Mouse (Mus musculus) forelimb bud, embryonic 11.5 days (tissue): ENCODE data around the gene Mettl7b.

Experiments
- DNase-seq: peaks from one replicate; pipeline ENCODE4 v3.0.0-alpha.2; 2012; ENCODE audit warnings: low read depth, low spot score

Gene Mettl7b

DNA sequence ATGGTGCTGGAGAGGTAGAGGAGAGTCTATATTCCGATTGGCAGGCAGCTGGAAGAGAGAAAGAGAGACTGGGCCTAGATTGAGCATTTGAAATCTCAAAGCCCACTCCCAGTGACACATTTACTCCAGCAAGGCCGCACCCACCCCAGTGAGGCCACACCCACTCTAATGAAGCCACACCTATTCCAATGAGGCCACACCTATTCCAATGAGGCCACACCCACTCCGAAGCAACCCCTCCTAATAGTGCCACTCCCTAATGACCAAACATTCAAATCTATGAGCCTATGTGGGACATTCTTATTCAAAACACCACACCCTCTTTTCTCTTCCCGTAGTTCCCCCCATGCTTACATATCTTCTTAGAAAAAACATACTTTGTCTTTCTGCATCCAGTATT, 13.3 kb downstream of the Mettl7b start:
- DNase-seq: no peak

DNA sequence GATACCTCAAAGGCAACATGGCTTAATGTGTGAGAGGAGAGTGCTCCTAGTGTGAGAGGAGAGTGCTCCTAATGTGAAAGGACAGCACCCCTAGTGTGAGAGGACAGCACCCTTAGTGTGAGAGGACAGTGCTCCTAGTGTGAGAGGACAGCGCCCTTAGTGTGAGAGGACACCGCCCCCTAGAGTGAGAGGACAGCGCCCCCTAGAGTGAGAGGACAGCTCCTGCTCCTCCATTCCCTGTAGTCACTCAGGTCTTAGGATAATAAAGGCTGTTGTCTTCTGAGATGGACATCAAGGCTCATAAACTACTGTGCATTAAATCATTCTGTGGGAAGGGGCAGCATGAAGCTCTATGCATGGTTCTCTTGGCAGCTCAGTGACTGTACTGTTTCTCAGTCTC, 15.1 kb downstream of the Mettl7b start:
- DNase-seq: no peak

DNA sequence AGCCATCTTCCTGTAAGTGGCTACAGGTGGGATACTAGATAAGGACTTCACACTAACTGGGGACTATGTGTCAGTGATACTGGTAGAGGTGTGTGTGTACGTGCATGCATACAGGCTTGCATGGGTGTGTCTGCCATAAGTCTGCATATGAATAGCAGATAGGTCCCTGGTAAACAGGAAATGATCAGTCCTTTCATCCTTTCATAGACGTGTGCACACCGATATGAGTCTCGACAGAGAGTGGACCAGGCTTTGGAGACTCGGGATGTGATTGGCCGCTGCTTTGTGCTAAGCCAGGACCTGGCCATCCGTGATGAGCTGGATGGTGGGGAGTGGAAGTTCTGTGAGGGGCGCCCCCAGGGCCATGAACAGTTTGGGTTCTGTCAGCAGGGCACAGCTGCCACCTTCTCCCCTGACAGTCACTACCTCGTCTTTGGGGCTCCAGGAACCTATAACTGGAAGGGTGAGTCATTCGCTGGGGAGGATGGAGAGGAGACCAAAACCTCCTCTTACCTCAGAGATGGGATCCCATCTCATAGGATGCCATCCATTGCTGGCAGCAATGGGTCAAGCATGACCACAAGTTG, 20.2 kb downstream of the Mettl7b start:
- no peak for DNase-seq

DNA sequence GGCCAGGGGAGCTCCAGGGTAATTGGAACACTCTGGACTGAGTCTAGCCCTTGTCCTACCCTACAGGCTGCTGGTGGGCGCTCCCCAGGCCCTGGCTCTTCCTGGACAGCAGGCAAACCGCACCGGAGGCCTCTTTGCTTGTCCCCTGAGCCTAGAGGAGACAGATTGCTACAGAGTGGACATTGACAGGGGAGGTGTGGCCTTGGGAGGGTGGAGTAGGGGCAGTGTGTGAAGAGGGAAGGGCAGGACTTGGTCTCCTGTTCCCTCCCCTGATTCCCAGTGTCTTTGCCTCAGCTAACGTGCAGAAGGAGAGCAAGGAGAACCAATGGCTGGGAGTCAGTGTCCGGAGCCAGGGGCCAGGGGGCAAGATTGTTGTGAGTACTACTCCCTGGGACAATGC, 21.8 kb downstream of the Mettl7b start:
- DNase-seq: no peak

DNA sequence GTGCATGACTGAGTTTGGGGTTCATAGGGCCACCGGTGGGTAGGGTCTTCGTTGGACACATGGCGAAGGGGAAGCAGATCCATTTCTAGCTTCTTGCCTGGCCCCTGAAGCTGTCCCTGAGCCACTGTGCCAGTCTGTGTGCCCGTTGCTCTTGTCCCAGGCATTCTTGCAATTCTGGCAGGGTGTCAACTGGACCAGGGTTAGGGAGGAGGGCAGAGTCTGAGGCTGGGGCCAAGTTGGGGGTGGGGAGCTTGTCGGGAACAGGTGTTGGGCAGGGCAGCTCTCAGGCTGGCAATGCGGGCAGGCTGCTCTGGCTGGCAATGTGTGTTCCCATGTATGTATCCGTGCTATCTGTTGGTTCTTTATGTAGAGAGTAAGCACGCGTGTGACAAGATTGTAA, 22.3 kb downstream of the Mettl7b start:
- no peak for DNase-seq

DNA sequence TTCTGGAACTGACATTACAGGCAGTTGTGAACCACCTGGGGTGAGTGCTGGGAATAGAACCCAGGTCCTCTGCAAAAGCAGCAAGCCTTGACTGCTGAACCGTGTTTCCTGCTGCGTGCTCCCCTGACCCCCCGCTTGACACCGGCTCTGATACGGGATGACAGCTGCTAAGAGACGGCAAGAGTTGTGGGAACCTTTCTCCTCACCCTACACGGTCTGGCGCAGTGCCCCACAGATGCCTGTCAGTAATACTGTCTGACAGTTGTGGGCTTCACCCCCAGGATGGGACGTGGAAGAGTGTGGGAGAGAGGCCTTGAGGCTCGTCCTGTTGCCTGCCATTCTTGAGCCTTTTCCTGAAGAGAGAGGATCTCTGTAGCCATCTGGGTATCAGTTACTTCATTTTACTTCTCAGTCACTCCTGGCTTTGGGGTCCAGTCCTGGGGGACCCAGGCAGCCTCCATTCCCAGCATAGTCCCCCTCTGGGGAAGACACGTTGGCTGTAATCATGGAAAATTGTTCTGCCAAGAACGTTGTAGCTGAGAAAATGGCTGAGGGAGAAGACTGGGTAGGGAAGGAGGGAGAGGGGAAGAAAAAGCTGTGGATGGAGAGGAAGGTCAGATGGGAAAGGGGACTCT, 22.9 kb downstream of the Mettl7b start:
- no peak for DNase-seq

DNA sequence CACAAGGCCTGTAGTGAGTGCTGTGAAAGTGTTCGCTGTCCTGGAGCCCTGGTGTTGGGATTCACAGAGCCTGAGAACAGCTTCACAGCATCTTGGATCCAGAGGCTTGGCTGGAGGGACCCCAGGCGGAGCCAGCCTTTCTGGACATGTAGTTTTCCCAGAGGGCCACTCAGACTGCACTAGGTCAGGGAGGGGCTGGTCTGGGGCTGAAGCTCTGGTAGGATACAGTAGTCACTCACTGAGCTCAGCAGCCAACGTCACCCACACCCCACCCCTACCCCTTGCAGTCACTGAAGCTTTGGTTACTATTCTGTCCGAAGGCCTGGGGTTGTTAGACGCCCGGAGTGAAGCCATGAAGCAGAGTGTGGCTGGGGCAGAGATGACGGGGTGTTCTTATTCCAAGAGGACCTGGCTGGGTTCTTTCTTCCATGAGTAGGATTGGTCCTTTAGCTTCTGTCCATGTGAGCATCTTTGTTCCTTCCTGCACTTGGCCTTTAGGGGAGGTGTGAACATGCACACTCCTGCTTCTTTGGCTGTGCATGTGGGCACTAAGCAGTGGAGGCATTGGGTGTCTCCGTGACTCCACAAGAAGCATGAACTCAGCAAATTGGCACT, 24.9 kb downstream of the Mettl7b start:
- DNase-seq: no peak

DNA sequence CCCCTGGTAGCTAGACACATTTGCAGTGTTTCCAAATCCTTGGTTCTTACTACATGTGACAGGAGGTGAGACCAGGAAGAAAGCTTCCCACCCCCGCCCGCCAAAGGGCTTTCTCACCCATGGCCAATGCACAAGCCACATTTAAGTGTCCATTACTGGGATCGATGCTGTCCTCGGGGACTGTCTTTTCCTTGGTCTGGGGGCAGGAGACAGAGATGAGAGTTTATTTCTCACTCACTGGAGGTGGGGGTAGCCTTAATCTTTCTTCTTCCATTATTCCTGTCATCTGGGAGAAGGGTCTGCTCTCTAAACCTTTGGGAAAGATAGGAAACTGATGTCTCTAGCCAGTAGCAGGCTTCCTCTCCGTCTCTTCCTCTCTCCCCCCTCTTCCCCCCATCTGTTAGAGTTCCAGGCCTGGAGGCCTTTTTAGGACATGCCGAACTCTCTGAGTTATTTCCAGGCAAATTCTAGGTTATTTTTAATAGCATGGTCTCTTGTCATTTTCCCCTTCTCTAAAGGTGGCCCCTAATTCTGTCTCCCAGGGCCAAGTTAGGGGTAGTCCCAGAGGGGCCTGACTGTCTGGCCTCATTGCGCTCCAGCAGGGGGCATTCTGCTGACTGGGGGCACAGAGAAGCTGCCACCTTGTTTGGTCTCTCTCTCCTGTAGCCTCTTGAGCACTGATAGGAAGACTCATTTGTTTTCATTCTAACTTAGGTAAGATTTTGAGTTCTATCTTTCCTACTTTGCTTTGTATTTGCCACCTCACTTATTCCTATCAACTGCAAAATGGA, 25.6 kb downstream of the Mettl7b start:
- no peak for DNase-seq

DNA sequence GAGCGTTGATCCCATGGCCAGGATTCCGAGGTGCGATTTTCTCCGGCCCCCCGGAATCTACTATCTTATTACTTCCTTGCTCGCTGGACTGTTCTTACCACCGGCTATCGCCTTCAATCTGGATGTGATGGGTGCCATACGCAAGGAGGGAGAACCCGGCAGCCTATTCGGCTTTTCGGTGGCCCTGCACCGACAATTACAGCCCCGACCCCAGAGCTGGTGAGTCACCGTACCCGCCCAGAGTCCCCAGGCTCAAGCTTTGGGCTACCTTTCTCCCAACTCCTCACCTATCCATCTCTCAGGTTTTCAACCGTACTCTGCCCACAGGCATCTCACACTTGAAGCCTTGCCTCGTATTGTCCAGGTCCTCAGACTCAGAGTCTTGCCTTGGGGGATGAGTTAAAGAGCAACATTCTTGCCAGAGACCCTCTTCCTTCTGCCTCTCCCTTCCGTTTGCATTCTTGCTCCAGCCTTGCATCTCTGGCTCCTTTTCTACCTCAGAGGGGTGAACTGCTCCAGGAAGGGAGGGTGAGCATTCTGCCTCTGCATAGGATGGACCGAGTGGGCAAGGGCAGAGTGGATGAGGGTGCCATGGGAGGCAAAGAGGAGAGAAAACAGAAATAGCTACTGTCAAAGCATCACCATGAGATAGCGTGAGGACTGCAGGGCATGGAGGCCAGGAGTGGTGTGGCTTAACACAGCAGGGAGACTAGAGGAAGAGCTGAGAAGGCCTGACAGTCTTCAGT, 26.6 kb downstream of the Mettl7b start:
- DNase-seq: no peak

DNA sequence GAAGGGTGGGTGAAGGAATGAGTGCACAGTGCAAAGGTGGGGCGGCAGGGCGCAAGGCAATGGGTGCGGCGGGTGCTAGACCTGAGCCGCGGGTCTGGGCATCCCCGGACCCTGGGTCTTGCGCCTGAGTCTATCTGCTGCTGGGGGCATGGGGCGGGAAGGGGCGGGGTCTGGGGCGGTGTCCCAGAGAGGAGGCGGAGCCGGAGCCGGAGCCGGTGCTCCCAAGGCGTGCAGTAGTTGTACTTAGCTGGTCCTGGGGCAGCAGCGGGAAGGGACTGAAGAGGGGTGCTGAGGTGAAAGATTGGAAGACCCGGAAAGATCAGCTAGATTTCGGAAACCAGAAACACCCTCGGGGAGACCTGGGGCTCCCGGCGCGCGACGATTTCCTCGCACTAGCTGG, 27.2 kb downstream of the Mettl7b start, which contains the start of gene Itga7:
Gene Itga7, plus strand, starts transcription at position 245 of the 400 bp plus-strand sequence.
- DNase-seq: no peak

DNA sequence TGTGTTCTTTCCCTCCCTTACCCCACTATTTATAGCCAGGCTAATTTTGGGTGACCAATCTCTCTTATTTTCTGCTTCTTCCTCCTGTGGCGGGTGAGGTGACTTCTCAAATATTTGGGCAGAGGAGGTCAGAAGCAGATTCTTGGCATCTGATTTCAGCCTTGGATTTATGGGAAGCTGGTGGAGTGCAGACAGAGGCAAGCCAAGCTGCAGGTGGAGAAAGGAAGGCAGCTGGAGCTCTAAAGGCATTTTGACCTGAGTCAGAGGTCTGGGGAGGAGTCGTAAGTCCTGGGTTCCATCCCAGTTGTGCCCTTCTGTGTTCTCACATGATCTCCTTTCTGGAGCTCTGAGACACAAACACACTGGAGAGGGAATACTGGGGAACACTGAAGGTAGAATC, 29.3 kb downstream of the Mettl7b start:
- DNase-seq: no peak

DNA sequence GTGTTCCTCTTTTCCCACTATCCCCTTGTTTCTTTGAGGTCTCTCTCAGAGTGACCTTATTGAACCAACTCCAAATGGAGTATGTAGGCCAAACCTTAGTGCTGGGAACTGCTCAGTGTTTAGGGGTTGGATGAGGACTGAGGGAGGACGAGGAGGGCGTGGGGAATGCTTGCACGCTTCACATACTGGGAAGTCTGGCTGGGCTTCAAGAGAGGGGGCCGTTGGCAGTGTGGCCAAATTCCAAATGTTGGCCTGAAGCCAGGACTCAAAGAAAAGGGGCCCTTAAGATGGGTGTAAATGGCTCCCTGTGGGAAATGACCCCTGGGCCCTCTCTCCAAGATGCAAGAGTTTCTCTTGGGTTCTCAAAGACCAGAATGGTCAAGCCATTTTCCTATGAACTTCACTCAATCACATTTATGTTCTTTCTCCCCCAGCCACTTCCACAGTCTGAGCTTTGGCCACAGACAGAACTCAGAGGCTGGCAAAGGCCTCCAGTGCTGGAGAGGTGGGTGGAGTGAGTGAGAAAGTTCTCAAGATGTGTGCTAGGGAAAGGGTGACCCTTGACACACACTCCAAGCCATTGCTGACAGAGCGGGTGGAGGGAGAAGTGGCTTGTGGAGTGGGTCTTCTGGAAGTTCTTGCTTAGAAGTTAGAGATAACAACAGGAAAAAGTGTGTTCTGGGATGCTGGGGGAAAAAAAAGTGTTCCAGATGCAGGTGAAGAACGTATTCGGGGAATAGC, 31.0 kb downstream of the Mettl7b start:
- no peak for DNase-seq

DNA sequence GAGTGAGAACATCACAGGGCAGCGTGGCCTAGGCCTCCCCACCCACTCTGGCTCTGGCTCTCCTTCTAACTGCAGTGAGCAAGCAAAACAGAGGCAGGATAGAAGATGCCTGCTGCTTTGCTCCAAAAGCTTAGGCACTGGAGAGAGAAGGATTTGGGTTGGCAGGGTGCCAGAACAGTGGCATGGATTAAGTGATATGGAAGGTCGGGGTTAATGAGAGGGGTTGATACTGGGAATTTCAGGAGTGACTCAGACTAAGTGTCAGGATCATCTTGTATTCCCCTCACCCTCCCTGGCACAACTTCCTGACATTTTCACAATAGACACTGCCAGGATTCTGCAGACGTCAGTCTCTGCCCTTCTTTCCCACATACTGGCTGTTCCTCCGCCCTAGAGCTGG, 32.4 kb downstream of the Mettl7b start:
- DNase-seq: no peak

DNA sequence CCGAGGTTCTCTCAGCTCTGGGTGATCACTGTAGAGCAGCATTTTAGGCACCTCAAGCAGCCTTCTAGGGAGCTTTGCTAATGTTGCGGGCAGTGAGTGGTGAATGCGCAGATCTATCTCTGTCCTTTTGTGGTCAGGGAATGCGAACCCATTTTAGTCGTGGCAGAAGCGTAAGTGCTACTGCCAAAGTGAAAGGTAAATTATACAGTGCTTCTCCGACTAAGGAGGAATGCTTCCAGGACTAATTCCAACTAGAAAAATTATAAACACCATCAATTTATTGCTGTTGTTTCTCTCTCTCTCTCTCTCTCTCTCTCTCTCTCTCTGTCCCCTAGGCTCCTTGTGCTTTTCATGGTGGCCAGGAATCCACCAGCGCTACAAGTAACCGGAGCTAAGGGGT, 36.9 kb downstream of the Mettl7b start, which contains the start of gene Bloc1s1:
Gene Bloc1s1, minus strand, starts transcription at position 101 of the 400 bp plus-strand sequence.
- no peak for DNase-seq

DNA sequence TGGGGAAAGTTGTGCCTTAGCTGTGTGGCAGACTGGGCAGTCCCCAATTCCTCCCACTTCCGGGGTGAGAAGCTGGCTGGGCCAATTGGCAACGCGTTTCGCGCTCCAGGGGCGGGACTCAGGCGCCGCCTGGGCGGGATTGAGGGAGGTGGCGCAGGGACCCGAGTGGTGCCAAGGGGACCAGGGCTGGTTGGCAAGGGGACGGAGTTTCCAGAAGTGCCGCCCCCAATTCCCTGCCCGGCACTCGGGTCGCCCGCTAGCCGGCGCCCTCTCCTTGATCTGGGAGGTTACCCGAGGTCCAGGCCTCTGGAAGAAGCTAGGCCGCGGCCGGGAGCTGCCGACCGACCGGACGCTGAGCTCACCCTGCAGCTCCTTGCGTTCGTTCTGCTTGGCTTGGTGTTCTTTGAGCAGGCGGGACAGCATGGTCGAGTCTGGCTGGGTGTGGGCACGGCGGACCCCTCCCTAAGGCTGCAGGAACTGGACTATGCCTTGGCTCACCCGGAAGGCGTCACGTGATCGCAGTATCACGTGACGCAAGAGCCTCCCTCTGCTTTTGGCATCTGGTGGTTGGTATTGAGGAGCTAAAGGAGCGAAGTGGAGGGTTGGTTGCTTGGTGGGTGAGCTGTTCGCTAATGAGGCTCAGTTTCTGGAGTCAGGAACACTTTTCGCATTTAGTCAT, 37.6 kb downstream of the Mettl7b start:
- peak; percentile 99 for DNase-seq

DNA sequence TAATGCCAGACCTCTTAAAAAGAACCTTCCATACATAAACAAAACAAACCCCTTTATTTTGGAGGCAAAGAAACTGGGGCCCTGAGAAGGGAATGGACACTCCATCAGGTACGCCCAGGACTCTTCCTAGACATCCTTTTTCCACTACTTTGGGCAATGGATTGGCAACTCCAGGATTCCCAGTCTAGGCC, 38.1 kb downstream of the Mettl7b start, which contains the start of gene Rdh5:
Gene Rdh5, minus strand, starts transcription at position 67 of the 191 bp plus-strand sequence.
- no peak for DNase-seq

DNA sequence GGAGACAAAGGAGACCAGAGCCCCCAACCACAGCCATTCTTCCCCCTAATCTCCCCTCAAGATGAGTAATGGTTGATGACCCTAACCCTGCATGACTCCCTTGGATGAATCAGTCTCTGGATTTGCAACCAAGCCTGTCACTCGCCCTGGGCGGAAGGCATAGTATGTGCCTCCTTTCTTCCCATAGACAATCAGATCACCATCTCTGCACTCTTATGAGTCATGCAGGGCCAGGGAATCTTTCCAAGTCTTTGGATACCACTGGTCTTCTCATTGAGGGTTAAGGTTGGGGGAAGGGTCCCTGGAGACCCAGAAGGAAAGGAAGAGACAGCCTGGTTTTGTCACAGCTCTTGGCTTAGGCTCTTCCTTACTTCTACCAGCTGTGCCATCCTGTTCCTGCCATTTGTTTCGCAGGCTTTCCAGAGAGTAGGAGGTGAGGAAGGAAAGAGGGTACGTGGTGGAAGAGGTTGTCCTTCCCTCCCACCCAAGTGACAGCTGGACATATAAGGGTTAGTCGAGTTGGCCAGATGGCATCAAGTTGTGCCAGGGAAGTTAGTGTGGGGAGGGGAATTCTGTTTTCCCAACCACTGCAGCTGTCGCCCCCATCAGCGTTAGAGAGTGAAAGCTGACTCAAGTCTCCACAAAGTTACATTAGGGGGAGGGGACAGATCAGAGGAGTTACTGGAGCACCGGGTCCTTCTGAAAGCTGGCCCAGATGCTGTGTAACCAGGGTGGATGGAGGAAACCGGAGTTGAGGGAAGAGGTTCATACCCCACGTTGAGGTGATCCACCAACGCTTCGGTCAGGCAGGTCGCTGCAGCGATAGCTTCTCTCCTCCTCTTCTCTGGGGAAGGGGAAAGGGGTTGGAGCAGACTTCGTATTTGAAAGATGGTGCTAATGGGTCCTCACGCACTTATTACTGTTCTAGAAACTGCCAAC, 38.6 kb downstream of the Mettl7b start:
- no peak for DNase-seq

DNA sequence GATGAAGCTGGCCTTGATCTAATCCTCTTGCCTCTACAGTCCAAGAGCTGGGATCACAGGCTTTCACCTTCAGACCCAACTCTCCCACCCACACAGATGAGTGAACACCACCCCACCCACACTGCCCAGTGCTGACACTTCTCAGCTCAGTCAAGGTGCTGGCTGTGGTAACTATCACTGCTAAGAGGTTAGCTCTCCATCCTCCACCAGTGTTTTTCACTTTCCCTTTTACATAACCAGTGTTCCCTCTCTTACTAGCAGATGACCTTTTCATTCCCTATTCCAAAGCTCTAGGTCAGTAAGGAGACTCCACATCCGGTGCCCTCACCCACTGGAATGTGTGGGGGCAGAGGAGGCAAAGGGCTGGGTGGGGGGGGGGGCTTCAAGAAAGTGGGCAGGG, 39.5 kb downstream of the Mettl7b start:
- no peak for DNase-seq

DNA sequence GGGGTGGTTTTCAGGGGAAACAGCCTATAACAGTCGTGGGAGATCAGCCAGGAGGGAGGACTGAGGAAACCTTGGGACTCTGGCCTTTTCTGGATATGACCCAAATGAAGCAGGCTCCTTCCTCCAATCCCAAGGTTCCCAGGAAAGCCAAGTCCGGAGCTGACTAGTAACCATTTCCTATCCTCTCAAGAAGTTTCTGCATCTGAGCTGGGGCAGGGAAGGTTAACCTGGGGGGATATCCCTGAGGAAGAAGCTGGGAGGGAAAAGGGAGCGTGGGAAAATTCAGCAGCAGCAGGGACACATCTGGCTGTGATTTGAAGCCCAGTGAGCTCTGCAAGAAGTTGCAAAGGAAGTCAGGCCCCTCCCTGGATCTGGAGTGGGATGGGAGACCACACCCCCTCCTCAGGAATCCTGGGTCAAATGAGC, 40.0 kb downstream of the Mettl7b start:
- DNase-seq: no peak

DNA sequence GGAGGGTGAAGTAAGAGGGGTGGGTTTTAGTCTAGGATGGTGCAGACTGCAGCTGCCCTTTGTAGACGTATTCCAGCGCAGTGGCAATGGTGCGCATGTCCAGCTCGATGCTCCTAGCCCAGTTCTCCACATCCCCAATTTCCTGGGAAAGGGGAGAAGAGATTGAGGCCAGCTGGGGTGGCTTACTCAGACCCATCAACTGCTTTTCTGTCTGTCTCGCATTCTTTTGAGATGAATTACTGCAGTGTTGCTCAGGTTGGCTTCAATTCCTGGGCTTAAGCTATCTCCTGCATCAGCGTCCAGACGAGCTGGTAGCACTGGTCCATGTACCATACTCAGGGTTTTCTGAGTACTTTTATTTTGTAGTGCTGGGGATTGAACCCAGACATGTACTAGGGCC, 40.8 kb downstream of the Mettl7b start:
- no peak for DNase-seq
